8 mouse cellular contexts compared by ENCODE assay signal in genomic region chr6:71543686-71544499, GRCm38 (mm10). TPM values are rescaled to one million over a fixed set of nuclear protein-coding genes. Genes with fewer than 3 reads are reported as not detected.
DNase-seq lines count a peak whose midpoint lies in the region; ATAC-seq and TF ChIP-seq lines count a peak whose summit lies in the region.

Gene Chmp3, plus strand, starts transcription at chr6:71543797.

- H3K4me3 ChIP-seq in C2C12 (ENCODE audit: insufficient read depth, poor library complexity, severe bottlenecking) = peak within 1 kb of the TSS; percentile 89
- peak within 1 kb of the TSS; percentile 99 for H3K4me3 ChIP-seq in erythroblast, embryonic 14.5 days (replicated peaks)
- H3K4me3 ChIP-seq in heart, embryonic 12.5 days = peak within 1 kb of the TSS; percentile 83
- peak within 1 kb of the TSS; percentile 92 for H3K4me3 ChIP-seq in kidney, postnatal 0 days (replicated peaks; ENCODE audit: low read depth, low read length)
- H3K4me3 ChIP-seq in liver, embryonic 11.5 days (ENCODE audit: low read depth, low read length) = peak within 1 kb of the TSS; percentile 82
- H3K4me3 ChIP-seq in stomach, embryonic 14.5 days (ENCODE audit: low read depth, low read length) = peak within 1 kb of the TSS; percentile 70

- peak within 1 kb of the TSS; percentile 95 for H3K9ac ChIP-seq in heart, embryonic 12.5 days
- peak within 1 kb of the TSS; percentile 96 for H3K9ac ChIP-seq in kidney, postnatal 0 days (ENCODE audit: low read depth, low read length)
- H3K9ac ChIP-seq in liver, embryonic 11.5 days (ENCODE audit: low read depth, low read length) = peak within 1 kb of the TSS; percentile 96
- H3K9ac ChIP-seq in stomach, embryonic 14.5 days (replicated peaks; ENCODE audit: low read depth, low read length) = peak within 1 kb of the TSS; percentile 97

- H3K79me2 ChIP-seq in C2C12 (ENCODE audit: control insufficient read depth, insufficient read depth) = peaks cover 47% of the 10 kb centered on the region

- peak within 1 kb of the TSS; percentile 98 for H3K27ac ChIP-seq in heart, embryonic 12.5 days (ENCODE audit: poor library complexity, severe bottlenecking)
- H3K27ac ChIP-seq in kidney, postnatal 0 days = peak within 1 kb of the TSS; percentile 100
- peak within 1 kb of the TSS; percentile 96 for H3K27ac ChIP-seq in liver, embryonic 11.5 days (ENCODE audit: low read depth, low read length)
- H3K27ac ChIP-seq in stomach, embryonic 14.5 days (ENCODE audit: low read length) = peak within 1 kb of the TSS; percentile 97

- peaks cover 33% of the 10 kb centered on the region for H3K4me1 ChIP-seq in erythroblast, embryonic 14.5 days (ENCODE audit: control insufficient read depth)
- H3K4me1 ChIP-seq in heart, embryonic 12.5 days (replicated peaks) = peaks cover 3% of the 10 kb centered on the region; the same call in 1 of the 2 replicates
- no peaks in the 10 kb centered on the region for H3K4me1 ChIP-seq in kidney, postnatal 0 days (replicated peaks; ENCODE audit: insufficient read depth, low read length)
- H3K4me1 ChIP-seq in liver, embryonic 11.5 days (replicated peaks; ENCODE audit: control insufficient read depth, insufficient read depth, low read length) = peaks cover 3% of the 10 kb centered on the region
- 0 out of 2 replicates have a peak, but pooled peaks cover 4% of the 10 kb centered on the region for H3K4me1 ChIP-seq in stomach, embryonic 14.5 days (ENCODE audit: control insufficient read depth, insufficient read depth, low read length)

- peak within 1 kb of the TSS; percentile 66 for H3K4me2 ChIP-seq in heart, embryonic 12.5 days
- peak within 1 kb of the TSS; percentile 59 for H3K4me2 ChIP-seq in kidney, postnatal 0 days (ENCODE audit: low read length)
- peak within 1 kb of the TSS; percentile 70 for H3K4me2 ChIP-seq in liver, embryonic 11.5 days
- peak within 1 kb of the TSS; percentile 51 for H3K4me2 ChIP-seq in stomach, embryonic 14.5 days (replicated peaks; ENCODE audit: low read depth, low read length)

- peak; percentile 97 for DNase-seq in brain, embryonic 14.5 days (ENCODE audit: low read depth)
- DNase-seq in kidney, postnatal 0 days (ENCODE audit: low spot score) = peak; percentile 96
- DNase-seq in liver, embryonic 11.5 days (ENCODE audit: low spot score) = peak; percentile 96
- DNase-seq in naive thymus-derived CD4-positive, alpha-beta T cell, adult 2 months (ENCODE audit: low read depth) = peak; percentile 95

- no peaks in the 10 kb centered on the region for H3K27me3 ChIP-seq in C2C12 (ENCODE audit: control insufficient read depth, insufficient read depth, insufficient read length)
- peaks cover 13% of the 10 kb centered on the region for H3K27me3 ChIP-seq in erythroblast, embryonic 14.5 days (ENCODE audit: control insufficient read depth)
- H3K27me3 ChIP-seq in heart, embryonic 12.5 days (replicated peaks) = no peaks in the 10 kb centered on the region
- H3K27me3 ChIP-seq in kidney, postnatal 0 days (ENCODE audit: insufficient read depth, low read length) = no peaks in the 10 kb centered on the region
- no peaks in the 10 kb centered on the region for H3K27me3 ChIP-seq in liver, embryonic 11.5 days (replicated peaks; ENCODE audit: control insufficient read depth, insufficient read depth, low read length)
- no peaks in the 10 kb centered on the region for H3K27me3 ChIP-seq in stomach, embryonic 14.5 days (ENCODE audit: control insufficient read depth, insufficient read depth, low read length)

- no peak for TF ChIP-seq CTCF in C2C12 (IDR thresholded peaks at IDR 0.05; ENCODE audit: control insufficient read depth, insufficient read depth, insufficient read length)
- no peak for TF ChIP-seq CTCF in brain, embryonic 14.5 days (IDR thresholded peaks at IDR 0.05; ENCODE audit: borderline replicate concordance, extremely low read depth, insufficient read depth, insufficient read length)
- no peak for TF ChIP-seq CTCF in kidney, postnatal 0 days (IDR thresholded peaks at IDR 0.05; ENCODE audit: low read depth)

- no peaks in the 10 kb centered on the region for H3K36me3 ChIP-seq in C2C12 (ENCODE audit: control insufficient read depth, insufficient read depth)
- H3K36me3 ChIP-seq in erythroblast, embryonic 14.5 days (ENCODE audit: control insufficient read depth) = peaks cover 13% of the 10 kb centered on the region
- peaks cover 7% of the 10 kb centered on the region; the same call in 1 of the 2 replicates for H3K36me3 ChIP-seq in heart, embryonic 12.5 days
- no peaks in the 10 kb centered on the region for H3K36me3 ChIP-seq in kidney, postnatal 0 days (ENCODE audit: insufficient read depth, low read length)
- peaks cover 5% of the 10 kb centered on the region; the same call in 1 of the 2 replicates for H3K36me3 ChIP-seq in liver, embryonic 11.5 days (ENCODE audit: control insufficient read depth, insufficient read depth, low read length)
- H3K36me3 ChIP-seq in stomach, embryonic 14.5 days (ENCODE audit: control insufficient read depth, insufficient read depth, low read length) = no peaks in the 10 kb centered on the region

- peak; percentile 99 for ATAC-seq in heart, embryonic 12.5 days (ENCODE audit: insufficient number of reproducible peaks, low FRiP score)
- peak; percentile 98 for ATAC-seq in kidney, postnatal 0 days (replicated peaks; ENCODE audit: low FRiP score, low read depth)
- peak; percentile 97 for ATAC-seq in liver, embryonic 11.5 days (replicated peaks; ENCODE audit: low FRiP score)
- peak; percentile 98 for ATAC-seq in stomach, embryonic 14.5 days (ENCODE audit: insufficient number of reproducible peaks, insufficient read depth, low FRiP score, low read depth)

- H3ac ChIP-seq in C2C12 (ENCODE audit: control insufficient read depth, insufficient read length, low read depth) = peak within 1 kb of the TSS; percentile 87

- WGBS in heart, embryonic 12.5 days = under 1% methylated on average over 59 of the region's 59 CpGs
- WGBS in kidney, postnatal 0 days = under 1% methylated on average over 59 of the region's 59 CpGs
- under 1% methylated on average over 58 of the region's 59 CpGs for WGBS in liver, embryonic 11.5 days
- WGBS in stomach, embryonic 14.5 days = under 1% methylated on average over 55 of the region's 59 CpGs

- H3K79me3 ChIP-seq in C2C12 (ENCODE audit: low read depth) = peaks cover 23% of the 10 kb centered on the region

- TF ChIP-seq POLR2A in brain, embryonic 14.5 days (IDR thresholded peaks at IDR 0.05; ENCODE audit: borderline replicate concordance, extremely low read depth, insufficient read depth, insufficient read length, poor library complexity, severe bottlenecking) = peak; percentile 53

- no peaks in the 10 kb centered on the region for H3K9me3 ChIP-seq in erythroblast, embryonic 14.5 days (ENCODE audit: control insufficient read depth, low read length)
- H3K9me3 ChIP-seq in heart, embryonic 12.5 days (replicated peaks) = no peaks in the 10 kb centered on the region
- no peaks in the 10 kb centered on the region for H3K9me3 ChIP-seq in kidney, postnatal 0 days (replicated peaks; ENCODE audit: low read length)
- H3K9me3 ChIP-seq in liver, embryonic 11.5 days (ENCODE audit: control insufficient read depth, low read length) = no peaks in the 10 kb centered on the region
- no peaks in the 10 kb centered on the region for H3K9me3 ChIP-seq in stomach, embryonic 14.5 days (ENCODE audit: control insufficient read depth, low read depth, low read length)

TF ChIP-seq in C2C12, 6 proteins besides CTCF, POLR2A, EP300 and RAD21:
- TF ChIP-seq MAX (IDR thresholded peaks at IDR 0.05) = peak; percentile 32
- TF ChIP-seq CEBPB (IDR thresholded peaks at IDR 0.05; ENCODE audit: low read depth) = no peak
- no peak for TF ChIP-seq MYOG (IDR thresholded peaks at IDR 0.05; ENCODE audit: control insufficient read depth, extremely low read depth, insufficient read length)

RNA-seq across cellular contexts. Expression of gene Chmp3, which starts in this region (rescaled TPM):
- 51.7 TPM for polyA plus RNA-seq in C2C12 (2012; fragmentation: generic; extraction: Trizol)
- polyA plus RNA-seq in brain, embryonic 14.5 days (2012; rRNA removed) = 51.0 and 51.6 TPM in 2 replicates
- polyA plus RNA-seq in erythroblast, embryonic 14.5 days (2012) = 2.8 and 4.9 TPM in 2 replicates
- polyA plus RNA-seq in heart, embryonic 12.5 days (2016; fragmentation: Nextera tagmentation; extraction: Ambion mirVana) = 63.2 and 63.8 TPM in 2 replicates
- 81.4 and 83.1 TPM in 2 replicates for polyA plus RNA-seq in kidney, postnatal 0 days (2015; fragmentation: Nextera tagmentation; extraction: Ambion mirVana)
- polyA plus RNA-seq in liver, embryonic 11.5 days (2014; fragmentation: Nextera tagmentation; extraction: Ambion mirVana) = 48.2 and 54.3 TPM in 2 replicates
- polyA plus RNA-seq in stomach, embryonic 14.5 days (2014; fragmentation: Nextera tagmentation; extraction: Ambion mirVana) = 57.5 and 81.6 TPM in 2 replicates

Comparison
In these comparisons a context has a peak if more than half of its experiments do, and no peak if none do; other contexts are left out.
1. Peak in every context shown above with its lines: DNase-seq, ATAC-seq, H3K4me3 ChIP-seq and H3K27ac ChIP-seq.